Mouse (Mus musculus) megakaryocyte-erythroid progenitor cell, adult 5 weeks (primary cell): Measurements from ENCODE around the gene Mon2. TPM values are rescaled to one million over a fixed set of nuclear protein-coding genes. Genes with fewer than 3 reads are reported as not detected.

Experiments used
- polyA plus RNA-seq: library from polyadenylated mRNA; stranded (reverse); fragments of >175 nt; gene quantifications from 2 replicates; pipeline ENCODE4 v1.2.3, GENCODE M21; 2012

The Mon2 gene
- polyA plus RNA-seq = 10.2 and 13.6 TPM in 2 replicates

DNA sequence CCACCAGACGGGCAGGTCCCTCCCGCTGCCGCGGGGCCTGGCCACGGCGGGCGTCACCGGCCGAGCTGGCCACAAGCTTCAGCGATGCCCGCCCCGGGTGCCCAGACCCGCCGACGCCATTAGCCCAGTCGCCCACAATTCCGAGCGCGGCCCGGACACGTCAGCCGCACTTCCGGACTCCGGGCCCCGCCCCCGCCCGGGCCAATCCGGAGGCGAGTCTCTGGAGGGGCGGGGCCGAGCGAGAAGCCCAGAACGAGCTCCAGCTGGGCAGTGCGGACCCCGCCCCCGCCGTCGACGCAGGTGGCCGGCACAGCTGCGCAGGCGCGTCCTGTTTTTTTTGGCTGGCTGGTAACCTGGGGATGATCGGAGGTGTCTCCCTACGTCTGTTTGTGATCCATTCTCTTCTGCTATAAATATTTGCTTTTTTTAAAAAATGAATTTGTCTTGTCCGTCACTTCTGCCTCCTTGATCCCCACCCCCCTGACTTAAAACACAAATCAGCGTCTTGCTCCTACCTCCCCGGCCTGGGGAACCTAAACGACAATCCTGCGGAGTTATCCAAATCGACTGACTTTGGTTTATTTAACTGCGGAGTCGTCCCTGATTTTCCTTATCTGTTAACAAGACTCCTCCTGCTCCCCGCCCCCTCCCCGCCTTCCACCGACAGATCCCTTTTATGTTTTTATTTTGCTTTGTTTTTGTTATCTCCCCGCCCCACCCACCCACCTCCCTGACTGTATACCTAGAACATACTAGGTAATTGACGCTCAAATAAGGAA is at the start of gene Mon2:
Gene Mon2, minus strand, starts transcription at position 261 of the 779 bp plus-strand sequence.

Other genes with a start within 250 kb of the Mon2 start
- 18.7 and 26.9 TPM in 2 replicates for gene Usp15, start 120.5 kb upstream of the Mon2 start, polyA plus RNA-seq
- gene Fam19a2, start 187.5 kb upstream of the Mon2 start, polyA plus RNA-seq = 0.01 and 0.06 TPM in 2 replicates